Mouse (Mus musculus): ENCODE measurements around the gene Spata13. TPM values are rescaled to one million over a fixed set of nuclear protein-coding genes. Genes with fewer than 3 reads are reported as not detected.

The Spata13 gene
- total and polyA plus RNA-seq, 2 experiments from 2014 or later: 16.5 to 34.1 TPM

DNA sequence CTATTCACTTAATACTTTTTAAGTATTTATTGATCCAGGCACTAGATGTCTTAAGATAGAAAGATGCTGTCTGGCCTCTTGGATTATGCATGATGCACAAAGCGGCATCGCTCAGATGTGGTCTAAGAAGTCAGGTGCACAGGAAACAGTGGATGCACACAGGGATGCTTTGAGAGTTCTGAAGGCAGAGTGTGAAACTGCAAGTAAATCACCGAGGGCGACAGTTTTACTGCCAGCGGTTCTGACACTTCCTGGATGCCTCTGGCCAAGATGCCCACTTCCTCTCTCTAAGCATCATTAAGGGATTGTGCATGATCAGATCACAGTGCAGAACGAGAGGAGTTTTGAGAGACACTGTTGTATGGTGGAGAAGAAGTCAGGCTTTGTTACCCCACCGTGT is 32.5 kb downstream of the Spata13 start:
- Histone ChIP-seq H3K27ac (no peak overlapping the region), H3K4me3 (ENCODE audit: low read length) (no peak overlapping the region), H3K36me3 (ENCODE audit: insufficient read depth, low read length) (no peaks in the 10 kb centered on the region), H3K9me3 (ENCODE audit: low read length) (no peaks in the 10 kb centered on the region), H3K9ac (replicated peaks; ENCODE audit: low read length) (no peak overlapping the region), H3K27me3 (ENCODE audit: insufficient read depth, low read length) (no peaks in the 10 kb centered on the region), H3K4me2 (ENCODE audit: low read depth, low read length) (no peak overlapping the region), H3K4me1 (ENCODE audit: insufficient read depth, low read length) (peaks cover 6% of the 10 kb centered on the region)
- 77% methylated on average over 7 of the region's 7 CpGs for WGBS
- ATAC-seq (no peak), DNase-seq (ENCODE audit: low spot score) (no peak)
- no peak for TF ChIP-seq CTCF (IDR thresholded peaks at IDR 0.05; ENCODE audit: low read depth)

DNA sequence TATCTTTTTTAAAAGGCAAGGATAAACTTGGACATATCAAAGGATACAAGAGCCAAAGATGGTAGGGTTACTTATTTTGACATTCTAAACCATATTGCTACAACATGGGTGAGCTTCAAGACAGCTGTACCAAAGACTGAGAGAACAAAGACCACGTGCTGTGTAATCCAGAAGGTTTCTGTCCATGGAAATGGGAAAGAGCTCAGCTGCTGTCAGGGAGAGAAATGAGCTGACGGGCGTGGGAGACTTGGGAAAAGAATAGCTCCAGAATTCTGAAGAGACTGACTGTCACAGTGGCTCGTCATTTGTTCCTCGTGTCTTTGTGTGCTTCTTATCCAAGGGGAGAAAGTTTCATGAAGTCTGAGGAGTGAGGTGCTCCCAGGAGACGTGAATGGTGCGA is 36.4 kb downstream of the Spata13 start:
- Histone ChIP-seq H3K4me2 (ENCODE audit: low read depth, low read length) (no peak overlapping the region), H3K9me3 (ENCODE audit: low read length) (no peaks in the 10 kb centered on the region), H3K27ac (no peak overlapping the region), H3K9ac (replicated peaks; ENCODE audit: low read length) (no peak overlapping the region), H3K36me3 (ENCODE audit: insufficient read depth, low read length) (no peaks in the 10 kb centered on the region), H3K4me1 (ENCODE audit: insufficient read depth, low read length) (peaks cover 7% of the 10 kb centered on the region), H3K27me3 (ENCODE audit: insufficient read depth, low read length) (no peaks in the 10 kb centered on the region), H3K4me3 (ENCODE audit: low read length) (no peak overlapping the region)
- WGBS: 32% methylated on average over 7 of the region's 7 CpGs
- no peak for DNase-seq (ENCODE audit: low spot score)
- ATAC-seq: no peak
- no peak for TF ChIP-seq CTCF (IDR thresholded peaks at IDR 0.05; ENCODE audit: low read depth)

DNA sequence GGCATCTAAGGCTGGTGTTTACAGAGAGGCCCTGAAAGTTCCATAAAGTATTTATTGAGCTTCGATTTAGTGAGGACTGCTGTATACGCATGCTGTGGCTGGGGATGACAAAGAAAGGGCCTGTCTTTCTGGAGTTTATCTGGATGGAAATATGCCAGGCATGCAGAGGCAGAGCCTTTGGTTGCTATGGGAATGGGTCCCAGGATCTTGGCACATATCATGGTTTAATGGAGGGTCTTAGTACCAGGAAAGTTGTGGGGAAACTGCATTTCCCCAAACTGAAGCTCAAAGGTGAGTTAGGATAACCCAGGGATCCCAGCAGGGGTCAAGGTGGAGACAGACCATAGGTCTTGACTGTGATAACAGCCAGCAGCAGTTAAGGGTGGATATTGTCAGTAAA is 37.7 kb downstream of the Spata13 start:
- Histone ChIP-seq H3K27ac (no peak overlapping the region), H3K9me3 (ENCODE audit: low read length) (no peaks in the 10 kb centered on the region), H3K36me3 (ENCODE audit: insufficient read depth, low read length) (no peaks in the 10 kb centered on the region), H3K4me2 (ENCODE audit: low read depth, low read length) (no peak overlapping the region), H3K9ac (replicated peaks; ENCODE audit: low read length) (no peak overlapping the region), H3K27me3 (ENCODE audit: insufficient read depth, low read length) (no peaks in the 10 kb centered on the region), H3K4me1 (ENCODE audit: insufficient read depth, low read length) (peaks cover 7% of the 10 kb centered on the region), H3K4me3 (ENCODE audit: low read length) (no peak overlapping the region)
- 32% methylated on average over 2 of the region's 2 CpGs for WGBS
- DNase-seq (ENCODE audit: low spot score): peak; percentile 55
- no peak for ATAC-seq
- TF ChIP-seq CTCF (IDR thresholded peaks at IDR 0.05; ENCODE audit: low read depth): no peak

DNA sequence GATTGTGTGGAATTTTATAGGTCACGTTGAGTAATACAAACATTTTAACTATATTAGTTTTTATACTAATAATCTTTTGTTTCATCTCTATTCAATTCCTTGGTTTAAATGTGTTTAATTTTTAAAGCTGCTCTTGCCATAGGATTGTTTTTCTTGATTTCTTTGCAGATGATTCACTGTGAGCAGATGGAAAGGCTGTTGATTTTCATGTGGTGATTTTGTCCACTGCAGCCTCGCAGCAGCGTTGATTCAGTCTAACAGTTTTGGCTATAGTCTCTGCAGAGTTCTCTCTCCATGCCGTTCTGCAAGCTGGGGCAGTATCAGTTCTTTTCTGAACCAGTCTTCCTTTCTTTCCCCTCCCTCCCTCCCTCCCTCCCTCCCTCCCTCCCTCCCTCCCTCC is 41.9 kb downstream of the Spata13 start:
- H3K9ac ChIP-seq (replicated peaks; ENCODE audit: low read length): no peak overlapping the region
- H3K27ac ChIP-seq: no peak overlapping the region
- DNase-seq (ENCODE audit: low spot score) (no peak), ATAC-seq (no peak)
- TF ChIP-seq CTCF (IDR thresholded peaks at IDR 0.05; ENCODE audit: low read depth): no peak
- H3K4me1 ChIP-seq (ENCODE audit: insufficient read depth, low read length): peaks cover 7% of the 10 kb centered on the region; the same call in 1 of the 2 replicates
- no peaks in the 10 kb centered on the region for H3K9me3 ChIP-seq (ENCODE audit: low read length)
- WGBS: 71% methylated on average over 4 of the region's 4 CpGs
- no peaks in the 10 kb centered on the region for H3K36me3 ChIP-seq (ENCODE audit: insufficient read depth, low read length)
- H3K4me3 ChIP-seq (ENCODE audit: low read length): no peak overlapping the region
- no peaks in the 10 kb centered on the region for H3K27me3 ChIP-seq (ENCODE audit: insufficient read depth, low read length)
- H3K4me2 ChIP-seq (ENCODE audit: low read depth, low read length): no peak overlapping the region

DNA sequence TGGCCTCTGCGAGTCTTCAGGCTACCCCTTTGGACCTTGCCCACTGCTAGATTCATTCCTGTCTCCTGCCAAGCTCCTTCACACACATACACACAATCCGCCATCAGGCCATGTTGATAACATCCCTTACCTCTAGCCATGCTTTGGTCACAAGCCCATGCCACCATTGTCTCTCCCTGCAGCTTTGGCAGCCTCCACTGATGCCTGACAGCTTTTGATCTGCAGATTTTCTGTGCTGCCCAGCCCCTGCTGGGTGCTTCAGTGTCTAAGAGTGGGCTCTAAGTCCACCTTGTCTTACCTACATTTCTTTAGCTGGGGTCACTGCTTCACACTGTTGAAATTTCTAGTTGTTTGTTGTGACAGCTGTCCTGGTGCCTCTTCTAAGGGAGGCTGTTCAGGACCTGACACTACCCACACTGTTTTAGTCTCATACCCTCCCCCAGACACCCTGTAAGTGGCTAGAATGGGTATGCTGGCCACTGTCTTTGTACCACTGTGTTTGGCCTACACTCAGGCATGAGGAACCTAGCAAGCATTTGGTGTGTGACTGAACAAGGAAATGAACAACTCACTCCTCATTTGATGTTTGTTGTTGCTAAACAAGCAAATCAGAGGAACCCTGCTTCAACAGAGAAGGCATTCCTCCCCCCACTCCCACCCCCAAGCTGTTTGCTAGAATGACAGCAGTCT is 43.0 kb downstream of the Spata13 start:
- no peak for ATAC-seq
- WGBS: 79% methylated on average over 2 of the region's 2 CpGs

DNA sequence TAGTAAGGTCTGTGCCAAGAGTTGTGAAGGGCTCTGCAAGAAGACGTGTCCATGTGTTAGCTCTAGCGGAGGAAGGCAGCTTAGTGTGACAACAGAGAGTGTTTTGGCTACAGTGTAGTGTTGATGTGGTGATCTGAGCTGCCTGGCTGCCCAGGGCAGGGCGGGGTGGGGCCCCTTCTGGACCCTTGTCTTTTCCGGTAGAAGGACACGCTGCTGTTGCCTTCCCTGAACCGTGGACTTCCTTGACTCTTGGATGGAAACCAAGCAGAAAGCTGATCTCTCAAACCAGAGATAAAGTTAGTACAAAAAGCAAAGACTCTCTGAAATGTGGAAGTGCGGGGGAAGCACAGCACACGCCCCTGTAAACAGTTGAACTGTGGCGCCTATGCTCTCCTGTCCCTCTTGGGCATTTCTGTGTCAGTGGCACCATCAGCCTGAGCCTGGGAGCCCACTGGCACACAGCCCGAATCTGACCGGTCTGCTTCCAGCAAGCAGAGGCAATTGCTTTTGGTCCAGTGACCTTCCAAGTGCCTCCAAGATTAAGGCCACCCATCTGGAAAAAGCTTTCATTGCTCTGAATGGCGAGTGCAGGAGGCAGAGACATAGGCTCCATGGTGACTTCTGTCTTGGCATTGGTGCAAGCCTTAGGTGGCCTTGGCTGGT is 48.7 kb downstream of the Spata13 start:
- no peak overlapping the region for H3K4me3 ChIP-seq (ENCODE audit: low read length)
- TF ChIP-seq CTCF (IDR thresholded peaks at IDR 0.05; ENCODE audit: low read depth): no peak
- 34% methylated on average over 12 of the region's 12 CpGs for WGBS
- H3K27ac ChIP-seq: peak overlapping the region; percentile 61; the same call in 1 of the 2 replicates
- DNase-seq (ENCODE audit: low spot score) (peak; percentile 92), ATAC-seq (peak; percentile 90)
- no peak overlapping the region for H3K9ac ChIP-seq (replicated peaks; ENCODE audit: low read length)
- H3K36me3 ChIP-seq (ENCODE audit: insufficient read depth, low read length): no peaks in the 10 kb centered on the region
- no peaks in the 10 kb centered on the region for H3K27me3 ChIP-seq (ENCODE audit: insufficient read depth, low read length)
- no peaks in the 10 kb centered on the region for H3K9me3 ChIP-seq (ENCODE audit: low read length)
- 0 out of 2 replicates have a peak overlapping the region, but pooled peaks have one; percentile 5 for H3K4me2 ChIP-seq (ENCODE audit: low read depth, low read length)
- H3K4me1 ChIP-seq (ENCODE audit: insufficient read depth, low read length): peaks cover 28% of the 10 kb centered on the region

More for the DNA sequence above, 43.0 kb downstream of the Spata13 start:
- Histone ChIP-seq H3K27ac (no peak overlapping the region), H3K9ac (replicated peaks; ENCODE audit: low read length) (no peak overlapping the region), H3K36me3 (ENCODE audit: insufficient read depth, low read length) (no peaks in the 10 kb centered on the region), H3K27me3 (ENCODE audit: insufficient read depth, low read length) (no peaks in the 10 kb centered on the region), H3K4me1 (ENCODE audit: insufficient read depth, low read length) (peaks cover 2% of the 10 kb centered on the region), H3K9me3 (ENCODE audit: low read length) (no peaks in the 10 kb centered on the region), H3K4me3 (ENCODE audit: low read length) (no peak overlapping the region), H3K4me2 (ENCODE audit: low read depth, low read length) (no peak overlapping the region)
- no peak for TF ChIP-seq CTCF (IDR thresholded peaks at IDR 0.05; ENCODE audit: low read depth)
- no peak for DNase-seq (ENCODE audit: low spot score)

DNA sequence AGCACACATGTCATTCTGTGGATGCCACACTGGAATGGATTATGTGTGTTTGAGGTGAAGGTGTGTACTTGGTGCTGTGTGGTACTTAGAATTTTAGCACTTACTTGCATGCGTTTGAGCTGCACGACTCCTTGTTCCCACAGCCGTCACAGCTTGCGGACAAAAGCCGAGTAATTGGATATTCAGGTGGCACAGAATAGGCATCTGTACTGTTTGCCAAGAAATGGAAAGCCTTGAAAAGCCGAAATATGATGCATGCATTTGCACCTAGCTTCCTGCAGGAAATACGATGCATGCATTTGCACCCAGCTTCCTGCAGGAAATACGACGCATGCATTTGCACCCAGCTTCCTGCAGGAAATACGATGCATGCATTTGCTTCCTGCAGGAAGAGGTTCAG is 50.2 kb downstream of the Spata13 start:
- Histone ChIP-seq H3K27ac (no peak overlapping the region), H3K4me2 (ENCODE audit: low read depth, low read length) (no peak overlapping the region), H3K9ac (replicated peaks; ENCODE audit: low read length) (no peak overlapping the region), H3K27me3 (ENCODE audit: insufficient read depth, low read length) (no peaks in the 10 kb centered on the region), H3K4me1 (ENCODE audit: insufficient read depth, low read length) (peaks cover 29% of the 10 kb centered on the region), H3K36me3 (ENCODE audit: insufficient read depth, low read length) (no peaks in the 10 kb centered on the region), H3K4me3 (ENCODE audit: low read length) (no peak overlapping the region), H3K9me3 (ENCODE audit: low read length) (no peaks in the 10 kb centered on the region)
- ATAC-seq: no peak
- TF ChIP-seq CTCF (IDR thresholded peaks at IDR 0.05; ENCODE audit: low read depth): peak; percentile 57
- WGBS: 47% methylated on average over 10 of the region's 10 CpGs
- no peak for DNase-seq (ENCODE audit: low spot score)
